Mouse (Mus musculus): ENCODE results near the gene Adarb1.

DNA sequence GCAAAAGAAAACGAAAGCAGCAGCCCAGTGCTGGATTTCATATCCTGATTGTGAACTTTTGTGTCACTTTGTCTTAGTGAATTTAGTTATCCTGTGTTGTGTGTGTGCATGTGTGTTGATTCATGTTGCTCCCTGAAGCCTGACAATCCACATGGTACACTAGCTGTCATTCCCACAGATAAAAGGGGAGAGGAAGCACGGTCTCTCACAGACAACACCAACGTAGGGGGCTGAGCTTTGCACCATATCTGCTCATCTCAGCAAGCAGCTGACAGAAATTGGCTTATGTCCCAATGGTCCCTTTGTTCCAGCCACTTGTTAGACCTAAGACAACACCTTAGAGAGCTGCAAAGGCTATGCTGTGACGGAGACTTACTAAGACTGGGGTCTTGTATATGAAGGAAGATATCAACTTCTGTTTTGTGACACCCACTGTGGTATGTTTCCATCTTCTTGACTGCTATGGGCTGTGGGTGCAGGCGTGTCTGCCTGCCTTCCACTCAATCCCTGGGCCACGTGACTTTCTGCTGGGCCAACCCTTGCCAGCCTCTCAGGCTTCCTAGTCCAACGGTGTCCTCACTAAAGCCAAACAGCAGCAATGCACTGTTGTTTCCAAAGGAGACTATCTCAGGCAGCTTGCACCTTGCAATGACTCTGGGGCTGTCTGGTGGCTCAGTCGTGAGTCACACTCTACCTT lies 117.7 kb downstream of the Adarb1 start:
- TF ChIP-seq CTCF (IDR thresholded peaks at IDR 0.05; ENCODE audit: borderline replicate concordance, control insufficient read depth, extremely low read depth, insufficient read depth, low read length, poor library complexity) = no peak
- TF ChIP-seq POLR2A (IDR thresholded peaks at IDR 0.05; ENCODE audit: control insufficient read depth, extremely low read depth, insufficient read depth, low read length, poor library complexity) = no peak
